Mouse (Mus musculus): Measurements from ENCODE around the gene Cdk5rap3. TPM values are rescaled to one million over a fixed set of nuclear protein-coding genes. Genes with fewer than 3 reads are reported as not detected.

Cdk5rap3 gene
- polyA plus RNA-seq, 1 experiment: 30.1 TPM

DNA sequence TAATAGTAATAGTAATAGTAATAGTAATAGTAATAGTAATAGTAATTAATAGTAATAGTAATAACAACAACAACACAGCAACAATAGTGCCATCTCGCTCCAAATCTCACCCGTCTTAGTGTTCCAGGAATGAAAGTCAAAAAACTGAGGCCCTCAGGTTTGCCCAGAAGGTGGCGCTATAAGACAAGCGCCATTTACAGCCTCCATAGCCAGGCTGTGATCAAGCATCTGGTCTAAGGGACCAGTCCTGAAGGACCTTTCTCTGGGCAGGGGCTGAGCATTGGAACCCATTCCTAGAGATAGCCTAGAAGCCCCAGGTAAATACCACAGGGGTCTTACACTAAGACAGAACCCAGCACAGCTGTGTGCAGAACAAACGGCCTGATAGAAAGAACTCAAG is 49.1 kb downstream of the Cdk5rap3 start:
- TF ChIP-seq CTCF (IDR thresholded peaks at IDR 0.05; ENCODE audit: insufficient read depth, low read length) (peak; percentile 73), POLR2A (IDR thresholded peaks at IDR 0.05; ENCODE audit: borderline replicate concordance, extremely low read depth, low read depth, low read length) (no peak)
- WGBS: 8% methylated on average over 5 of the region's 5 CpGs
- no peak overlapping the region for H3K4me3 ChIP-seq (replicated peaks; ENCODE audit: extremely low read depth, low read depth, low read length)
- H3K4me1 ChIP-seq (ENCODE audit: control insufficient read depth, insufficient read depth, low read length): peaks cover 3% of the 10 kb centered on the region; the same call in 1 of the 2 replicates
- peak; percentile 61 for DNase-seq

DNA sequence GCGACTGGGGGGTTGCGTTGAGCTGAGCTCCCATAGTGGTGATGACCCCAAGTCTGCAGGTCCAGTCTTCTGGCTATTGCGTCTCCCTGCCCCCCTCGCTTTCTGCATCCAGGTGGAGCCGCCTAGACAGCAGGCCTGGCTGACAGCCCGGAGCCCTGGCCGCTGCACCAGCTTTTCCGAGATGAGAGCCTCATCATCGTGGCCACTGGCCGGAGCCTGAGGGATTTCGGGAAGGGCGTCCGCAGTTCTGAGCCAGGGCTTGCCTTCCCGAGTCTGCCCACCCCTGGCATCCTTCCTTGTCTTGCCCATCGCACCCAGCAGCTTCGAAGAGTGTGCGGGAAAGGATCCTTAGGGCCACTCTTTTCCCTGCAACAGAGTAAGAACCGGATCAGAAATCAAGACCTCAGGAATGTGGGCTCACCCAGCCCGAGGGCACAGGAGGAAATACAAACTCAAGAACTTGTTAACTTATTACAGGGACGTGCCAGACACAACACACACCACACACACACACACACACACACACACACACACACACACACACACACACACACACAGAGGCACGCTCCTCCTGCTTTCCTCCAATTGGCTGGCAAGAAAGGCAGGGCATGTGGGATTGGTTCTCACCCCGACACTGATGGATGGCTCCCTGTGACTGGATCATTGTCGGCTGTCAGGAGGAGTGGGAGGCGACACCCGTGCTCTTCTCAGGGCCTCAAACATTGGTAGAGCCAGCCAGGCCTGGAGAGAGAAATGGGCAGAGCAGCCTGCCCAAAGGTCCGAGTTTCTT is 52.9 kb downstream of the Cdk5rap3 start:
- H3K4me1 ChIP-seq (ENCODE audit: control insufficient read depth, insufficient read depth, low read length): peaks cover 8% of the 10 kb centered on the region
- H3K4me3 ChIP-seq (replicated peaks; ENCODE audit: extremely low read depth, low read depth, low read length): no peak overlapping the region
- DNase-seq: peak; percentile 23
- 21% methylated on average over 26 of the region's 26 CpGs for WGBS
- no peak for TF ChIP-seq CTCF (IDR thresholded peaks at IDR 0.05; ENCODE audit: insufficient read depth, low read length)
- no peak for TF ChIP-seq POLR2A (IDR thresholded peaks at IDR 0.05; ENCODE audit: borderline replicate concordance, extremely low read depth, low read depth, low read length)

DNA sequence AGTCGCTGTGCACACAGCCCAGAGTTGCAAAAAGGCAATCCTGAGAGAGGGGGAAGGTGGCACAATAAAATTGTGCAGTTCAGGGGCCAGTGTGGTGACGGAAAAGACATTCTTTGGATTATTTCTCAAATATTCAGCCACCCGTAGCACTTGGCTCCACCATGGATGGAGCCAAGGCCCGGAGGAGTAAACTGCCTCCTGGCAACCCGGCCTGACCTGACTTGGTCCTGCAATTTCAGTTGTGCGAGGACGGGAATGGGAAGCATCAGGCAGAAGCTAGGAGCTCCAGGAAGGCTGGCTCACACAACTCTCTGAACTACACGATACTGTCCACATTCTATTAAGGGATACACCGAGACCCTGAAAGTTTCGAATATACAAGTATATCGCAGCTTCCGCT is 53.8 kb downstream of the Cdk5rap3 start:
- no peak for DNase-seq
- WGBS: 76% methylated on average over 12 of the region's 12 CpGs

DNA sequence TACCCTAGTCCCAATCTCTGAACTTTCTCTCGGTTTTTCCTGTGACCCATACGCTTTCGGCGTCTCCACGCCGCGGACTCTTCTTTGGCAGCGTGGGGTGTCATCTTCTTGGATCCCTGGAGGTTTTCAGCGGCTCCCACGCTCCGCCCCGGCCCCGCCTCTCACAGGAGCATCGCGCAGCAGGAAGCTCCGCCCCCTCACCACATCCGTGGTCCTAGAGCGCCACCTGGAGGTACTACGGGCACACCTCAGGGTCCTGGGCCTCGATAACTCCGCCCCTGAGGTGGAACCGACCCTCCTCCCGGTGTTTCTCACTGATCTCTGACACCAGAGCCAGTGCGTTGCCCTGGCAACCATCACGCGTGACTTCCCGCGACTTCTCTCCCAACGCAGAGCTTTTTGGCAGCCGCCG is 54.4 kb downstream of the Cdk5rap3 start:
- H3K4me3 ChIP-seq (replicated peaks; ENCODE audit: extremely low read depth, low read depth, low read length): peak overlapping the region; percentile 67
- TF ChIP-seq POLR2A (IDR thresholded peaks at IDR 0.05; ENCODE audit: borderline replicate concordance, extremely low read depth, low read depth, low read length): peak; percentile 67; the same call in 1 of the 2 replicates
- TF ChIP-seq CTCF (IDR thresholded peaks at IDR 0.05; ENCODE audit: insufficient read depth, low read length): peak; percentile 86
- H3K4me1 ChIP-seq (ENCODE audit: control insufficient read depth, insufficient read depth, low read length): peaks cover 8% of the 10 kb centered on the region
- peak; percentile 97 for DNase-seq
- WGBS: under 1% methylated on average over 31 of the region's 31 CpGs

More for the DNA sequence above, 53.8 kb downstream of the Cdk5rap3 start:
- no peak for TF ChIP-seq CTCF (IDR thresholded peaks at IDR 0.05; ENCODE audit: insufficient read depth, low read length)
- no peak for TF ChIP-seq POLR2A (IDR thresholded peaks at IDR 0.05; ENCODE audit: borderline replicate concordance, extremely low read depth, low read depth, low read length)
- Histone ChIP-seq H3K4me1 (ENCODE audit: control insufficient read depth, insufficient read depth, low read length) (peaks cover 8% of the 10 kb centered on the region), H3K4me3 (replicated peaks; ENCODE audit: extremely low read depth, low read depth, low read length) (no peak overlapping the region)

DNA sequence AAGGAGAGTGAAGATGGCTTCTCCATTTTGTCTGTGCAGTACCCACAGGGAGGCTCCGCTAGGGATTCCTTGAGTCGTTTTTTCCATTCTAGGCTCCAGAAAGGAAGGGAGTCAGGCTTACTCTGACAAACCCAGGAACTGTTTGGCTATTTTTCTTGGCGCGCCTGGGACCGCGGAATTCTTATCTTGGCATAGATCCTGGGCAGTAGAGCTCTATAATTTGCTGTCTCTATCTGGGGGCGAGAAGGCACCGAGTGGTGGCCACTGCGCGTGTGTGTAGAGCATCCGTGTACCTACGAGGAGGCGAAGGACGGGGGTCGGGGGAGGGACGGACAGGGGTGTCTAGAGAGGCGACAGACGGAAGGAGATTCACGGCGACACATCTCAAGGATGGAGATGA is 54.9 kb downstream of the Cdk5rap3 start:
- Histone ChIP-seq H3K4me3 (replicated peaks; ENCODE audit: extremely low read depth, low read depth, low read length) (peak overlapping the region; percentile 67), H3K4me1 (ENCODE audit: control insufficient read depth, insufficient read depth, low read length) (peaks cover 8% of the 10 kb centered on the region)
- TF ChIP-seq POLR2A (IDR thresholded peaks at IDR 0.05; ENCODE audit: borderline replicate concordance, extremely low read depth, low read depth, low read length) (no peak), CTCF (IDR thresholded peaks at IDR 0.05; ENCODE audit: insufficient read depth, low read length) (no peak)
- DNase-seq: no peak
- 1% methylated on average over 20 of the region's 20 CpGs for WGBS

DNA sequence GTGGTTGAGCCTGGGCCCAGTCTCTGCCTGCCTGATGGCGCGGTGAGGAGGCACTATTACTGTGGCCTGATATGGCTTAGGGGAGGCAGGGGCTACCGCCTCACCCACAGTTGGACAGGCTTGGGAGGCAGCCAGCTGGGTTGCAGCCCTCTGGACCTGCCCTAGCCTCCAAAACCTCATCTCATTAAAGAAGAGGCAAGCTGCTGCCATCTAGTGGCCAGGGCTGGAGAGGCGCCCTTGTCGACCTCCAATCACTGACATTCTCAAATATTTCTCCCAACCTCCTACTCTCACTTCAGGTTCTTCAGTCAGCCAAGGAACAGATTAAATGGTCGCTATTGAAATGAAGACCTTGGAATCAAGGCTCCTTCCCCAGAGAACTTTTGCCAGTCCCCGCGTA is 55.7 kb downstream of the Cdk5rap3 start:
- peak; percentile 71 for DNase-seq
- no peak overlapping the region for H3K4me3 ChIP-seq (replicated peaks; ENCODE audit: extremely low read depth, low read depth, low read length)
- WGBS: 12% methylated on average over 8 of the region's 8 CpGs

DNA sequence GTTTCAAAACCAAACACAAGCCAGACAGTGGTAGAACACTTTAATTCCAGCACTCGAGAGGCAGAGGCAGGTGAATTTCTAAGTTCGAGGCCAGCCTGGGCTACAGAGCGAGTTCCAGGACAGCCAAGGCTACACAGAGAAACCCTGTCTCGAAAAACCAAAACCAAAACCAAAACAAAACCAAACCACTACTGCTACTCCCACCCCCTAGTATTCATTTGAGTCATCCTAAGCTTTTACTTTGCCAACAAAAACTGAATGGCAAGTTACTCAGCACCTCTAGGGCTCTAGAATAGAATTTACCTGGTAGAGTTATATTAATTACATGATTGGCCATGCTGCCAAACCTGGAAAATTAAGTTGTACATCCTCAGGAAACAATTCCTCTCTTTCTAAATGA is 56.7 kb downstream of the Cdk5rap3 start:
- WGBS: 78% methylated on average over 4 of the region's 4 CpGs
- no peak for TF ChIP-seq CTCF (IDR thresholded peaks at IDR 0.05; ENCODE audit: insufficient read depth, low read length)
- no peak for TF ChIP-seq POLR2A (IDR thresholded peaks at IDR 0.05; ENCODE audit: borderline replicate concordance, extremely low read depth, low read depth, low read length)
- no peak overlapping the region for H3K4me3 ChIP-seq (replicated peaks; ENCODE audit: extremely low read depth, low read depth, low read length)
- no peak for DNase-seq
- H3K4me1 ChIP-seq (ENCODE audit: control insufficient read depth, insufficient read depth, low read length): peaks cover 8% of the 10 kb centered on the region

More for the DNA sequence above, 55.7 kb downstream of the Cdk5rap3 start:
- H3K4me1 ChIP-seq (ENCODE audit: control insufficient read depth, insufficient read depth, low read length): peaks cover 8% of the 10 kb centered on the region
- TF ChIP-seq CTCF (IDR thresholded peaks at IDR 0.05; ENCODE audit: insufficient read depth, low read length): peak; percentile 85
- TF ChIP-seq POLR2A (IDR thresholded peaks at IDR 0.05; ENCODE audit: borderline replicate concordance, extremely low read depth, low read depth, low read length): no peak

DNA sequence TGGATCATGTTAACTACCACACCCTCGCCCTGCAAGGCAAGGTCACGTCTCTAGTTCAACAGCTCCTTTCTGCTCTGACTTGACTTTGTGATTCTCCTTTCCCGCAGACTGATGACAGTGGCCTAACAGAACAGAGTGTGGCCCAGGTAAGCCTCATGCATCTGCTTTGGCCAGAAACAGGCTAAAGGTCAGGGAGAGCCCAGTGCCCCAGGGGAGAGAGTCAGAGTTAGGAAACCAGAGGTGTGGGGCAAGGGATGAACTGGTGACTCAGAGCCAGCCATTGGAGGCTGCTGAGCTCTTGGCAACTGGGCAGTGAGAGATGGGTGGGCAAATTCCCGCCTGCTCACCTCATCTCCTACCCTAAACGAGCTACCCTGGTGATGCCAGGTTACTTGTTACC is 58.9 kb downstream of the Cdk5rap3 start:
- TF ChIP-seq POLR2A (IDR thresholded peaks at IDR 0.05; ENCODE audit: borderline replicate concordance, extremely low read depth, low read depth, low read length): no peak
- no peak for TF ChIP-seq CTCF (IDR thresholded peaks at IDR 0.05; ENCODE audit: insufficient read depth, low read length)
- DNase-seq: no peak
- Histone ChIP-seq H3K4me1 (ENCODE audit: control insufficient read depth, insufficient read depth, low read length) (peaks cover 5% of the 10 kb centered on the region), H3K4me3 (replicated peaks; ENCODE audit: extremely low read depth, low read depth, low read length) (no peak overlapping the region)
- 84% methylated on average over 5 of the region's 5 CpGs for WGBS

Other genes with a start within 250 kb of the Cdk5rap3 start
- 23.5 and 26.8 TPM in 2 replicates for gene Snx11, start 138.9 kb downstream of the Cdk5rap3 start, polyA plus RNA-seq (2012; rRNA removed)
- gene Cbx1, start 127.4 kb downstream of the Cdk5rap3 start, polyA plus RNA-seq (2012; rRNA removed): 15.3 and 19.0 TPM in 2 replicates
- gene Nfe2l1, start 86.5 kb downstream of the Cdk5rap3 start, polyA plus RNA-seq (2012; rRNA removed): 225 and 264 TPM in 2 replicates
- gene Copz2, start 66.6 kb downstream of the Cdk5rap3 start, polyA plus RNA-seq (2012; rRNA removed): 39.7 and 44.8 TPM in 2 replicates
- gene Prr15l, start 11.6 kb upstream of the Cdk5rap3 start, polyA plus RNA-seq (2012; rRNA removed): 56.2 and 69.8 TPM in 2 replicates
- gene Pnpo, start 27.5 kb upstream of the Cdk5rap3 start, polyA plus RNA-seq (2012; rRNA removed): 20.7 and 24.0 TPM in 2 replicates
- gene Sp2, start 66.5 kb upstream of the Cdk5rap3 start, polyA plus RNA-seq (2012; rRNA removed): 23.1 and 26.3 TPM in 2 replicates
- gene Sp6, start 96.9 kb upstream of the Cdk5rap3 start, polyA plus RNA-seq (2012; rRNA removed): 5.0 and 8.5 TPM in 2 replicates
- 16.2 and 20.2 TPM in 2 replicates for gene Scrn2, start 113.4 kb upstream of the Cdk5rap3 start, polyA plus RNA-seq (2012; rRNA removed)
- 3.7 and 4.3 TPM in 2 replicates for gene Lrrc46, start 124.9 kb upstream of the Cdk5rap3 start, polyA plus RNA-seq (2012; rRNA removed)
- 64.8 and 80.5 TPM in 2 replicates for gene Mrpl10, start 125.1 kb upstream of the Cdk5rap3 start, polyA plus RNA-seq (2012; rRNA removed)
- gene Osbpl7, start 134.1 kb upstream of the Cdk5rap3 start, polyA plus RNA-seq (2012; rRNA removed): 15.7 and 18.1 TPM in 2 replicates
- gene Tbx21, start 198.8 kb upstream of the Cdk5rap3 start, polyA plus RNA-seq (2012; rRNA removed): 1.9 and 3.0 TPM in 2 replicates
- gene Tbkbp1, start 235.0 kb upstream of the Cdk5rap3 start, polyA plus RNA-seq (2012; rRNA removed): 55.8 and 85.1 TPM in 2 replicates